Mouse (Mus musculus): Measurements from ENCODE around the gene Ldhc. TPM values are rescaled to one million over a fixed set of nuclear protein-coding genes. Genes with fewer than 3 reads are reported as not detected.

Ldhc gene
- total and polyA plus RNA-seq, 3 experiments, result not detected

- dilution Hi-C loops (cut with MboI; ENCODE audit: extremely low pct_ligation_motif_present, extremely low pct_unique_long_range_greater_than_20kb, low sequenced_read_pairs) (no loop called here), in situ Hi-C loops (cut with MboI; ENCODE audit: low pct_ligation_motif_present, low pct_unique_long_range_greater_than_20kb, low sequenced_read_pairs) (no loop called here)
- no peaks in the 10 kb centered on the region for H3K9me3 ChIP-seq (replicated peaks; ENCODE audit: low read length)
- H3K4me3 ChIP-seq (replicated peaks in 1 of 3; ENCODE audit: low read depth in 2 of 3, low read length in 2 of 3, poor library complexity in 1 of 3), result no peak overlapping the region
- peaks cover 5 to 32% of the 10 kb centered on the region in 2 experiments; a peak in 3 of 4 replicates for H3K4me1 ChIP-seq (ENCODE audit: control insufficient read depth in 1 of 2, insufficient read depth in 2 of 2)
- DNase-seq (ENCODE audit: extremely low read depth), result no peak
- H3K9ac ChIP-seq (ENCODE audit: insufficient read depth, low read depth), result no peak overlapping the region
- H3K27me3 ChIP-seq (replicated peaks), result no peaks in the 10 kb centered on the region
- TF ChIP-seq CHD1 (IDR thresholded peaks at IDR 0.05; ENCODE audit: low read depth, low read length) (no peak), CTCF (conservative IDR thresholded peaks at IDR 0.05 in 1 of 2, IDR thresholded peaks at IDR 0.05 in 1 of 2; ENCODE audit: low read depth in 2 of 2, low read length in 2 of 2) (no peak), JUND (conservative IDR thresholded peaks at IDR 0.05; ENCODE audit: low read depth, low read length) (no peak), MAZ (IDR thresholded peaks at IDR 0.05; ENCODE audit: low read depth, low read length) (no peak)
- no peaks in the 10 kb centered on the region for H3K36me3 ChIP-seq (replicated peaks in 1 of 2; ENCODE audit: control insufficient read depth in 1 of 2, insufficient read depth in 1 of 2, low read length in 1 of 2)
- no peak overlapping the region for H3K4me2 ChIP-seq (ENCODE audit: insufficient read depth, low read depth, poor library complexity, severe bottlenecking)
- H3K79me2 ChIP-seq (replicated peaks; ENCODE audit: control insufficient read depth, extremely low read depth, insufficient read depth, poor library complexity, severe bottlenecking), result no peaks in the 10 kb centered on the region
- no peak overlapping the region for H3K27ac ChIP-seq (ENCODE audit: insufficient read depth, low read depth)
Measured at GRCm38 (mm10) chr7:46837073-46837472, 23.9 kb upstream of the Ldhc start.

- peaks cover 5 to 32% of the 10 kb centered on the region in 2 experiments; a peak in 3 of 4 replicates for H3K4me1 ChIP-seq (ENCODE audit: control insufficient read depth in 1 of 2, insufficient read depth in 2 of 2)
- DNase-seq (ENCODE audit: extremely low read depth), result no peak
- H3K27ac ChIP-seq (ENCODE audit: insufficient read depth, low read depth), result no peak overlapping the region
- dilution Hi-C loops (cut with MboI; ENCODE audit: extremely low pct_ligation_motif_present, extremely low pct_unique_long_range_greater_than_20kb, low sequenced_read_pairs) (no loop called here), in situ Hi-C loops (cut with MboI; ENCODE audit: low pct_ligation_motif_present, low pct_unique_long_range_greater_than_20kb, low sequenced_read_pairs) (no loop called here)
- H3K4me2 ChIP-seq (ENCODE audit: insufficient read depth, low read depth, poor library complexity, severe bottlenecking), result no peak overlapping the region
- no peaks in the 10 kb centered on the region for H3K79me2 ChIP-seq (replicated peaks; ENCODE audit: control insufficient read depth, extremely low read depth, insufficient read depth, poor library complexity, severe bottlenecking)
- no peaks in the 10 kb centered on the region for H3K36me3 ChIP-seq (replicated peaks in 1 of 2; ENCODE audit: control insufficient read depth in 1 of 2, insufficient read depth in 1 of 2, low read length in 1 of 2)
- no peak for TF ChIP-seq ZMIZ1 (IDR thresholded peaks at IDR 0.05; ENCODE audit: low read depth, low read length)
- TF ChIP-seq RCOR1 (conservative IDR thresholded peaks at IDR 0.05; ENCODE audit: low read depth, low read length), result no peak
- no peak overlapping the region for H3K4me3 ChIP-seq (replicated peaks in 1 of 3; ENCODE audit: low read depth in 2 of 3, low read length in 2 of 3, poor library complexity in 1 of 3)
- no peak overlapping the region for H3K9ac ChIP-seq (ENCODE audit: insufficient read depth, low read depth)
- H3K27me3 ChIP-seq (replicated peaks), result no peaks in the 10 kb centered on the region
- H3K9me3 ChIP-seq (replicated peaks; ENCODE audit: low read length), result no peaks in the 10 kb centered on the region
Measured at GRCm38 (mm10) chr7:46838104-46838671, 22.8 kb upstream of the Ldhc start.

DNA sequence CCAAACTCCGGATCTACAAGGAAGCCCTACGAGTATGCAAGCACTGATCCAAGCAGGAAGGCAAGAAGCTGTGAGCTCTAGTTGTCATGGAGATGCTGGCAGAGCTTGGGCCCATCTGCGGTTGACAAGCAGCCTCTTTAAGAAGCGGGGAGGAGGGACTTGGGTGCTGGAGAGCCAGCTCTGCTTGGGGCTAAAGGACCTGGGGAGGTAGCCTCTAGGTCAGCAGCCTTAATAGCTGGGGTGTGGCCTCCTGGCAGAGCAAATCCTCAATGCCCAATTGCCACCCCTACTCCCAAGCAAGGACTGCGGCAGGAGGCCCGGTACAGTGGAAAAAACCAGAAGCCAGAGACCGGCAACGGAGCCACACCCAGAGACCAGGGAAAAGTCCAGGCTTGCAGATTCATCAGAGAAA is 22.1 kb upstream of the Ldhc start:
- no peaks in the 10 kb centered on the region for H3K79me2 ChIP-seq (replicated peaks; ENCODE audit: control insufficient read depth, extremely low read depth, insufficient read depth, poor library complexity, severe bottlenecking)
- DNase-seq (ENCODE audit: extremely low read depth), result peak; percentile 46
- H3K4me1 ChIP-seq (ENCODE audit: control insufficient read depth in 1 of 2, insufficient read depth in 2 of 2), result peaks cover 5 to 30% of the 10 kb centered on the region in 2 experiments; a peak in 3 of 4 replicates
- H3K9ac ChIP-seq (ENCODE audit: insufficient read depth, low read depth), result no peak overlapping the region
- in situ Hi-C loops (cut with MboI; ENCODE audit: low pct_ligation_motif_present, low pct_unique_long_range_greater_than_20kb, low sequenced_read_pairs) (no loop called here), dilution Hi-C loops (cut with MboI; ENCODE audit: extremely low pct_ligation_motif_present, extremely low pct_unique_long_range_greater_than_20kb, low sequenced_read_pairs) (no loop called here)
- no peak overlapping the region for H3K4me3 ChIP-seq (replicated peaks in 1 of 3; ENCODE audit: low read depth in 2 of 3, low read length in 2 of 3, poor library complexity in 1 of 3)
- no peak overlapping the region for H3K27ac ChIP-seq (ENCODE audit: insufficient read depth, low read depth)
- peaks cover 0 to 4% of the 10 kb centered on the region in 2 experiments for H3K36me3 ChIP-seq (replicated peaks in 1 of 2; ENCODE audit: control insufficient read depth in 1 of 2, insufficient read depth in 1 of 2, low read length in 1 of 2)
- H3K4me2 ChIP-seq (ENCODE audit: insufficient read depth, low read depth, poor library complexity, severe bottlenecking), result peak overlapping the region; percentile 54
- TF ChIP-seq TBP (conservative IDR thresholded peaks at IDR 0.05; ENCODE audit: low read depth, low read length) (no peak), POLR2A (IDR thresholded peaks at IDR 0.05; ENCODE audit: low read depth, low read length) (0 out of 2 replicates have a peak, but pooled peaks have one; percentile 17)
- no peaks in the 10 kb centered on the region for H3K27me3 ChIP-seq (replicated peaks)
- no peaks in the 10 kb centered on the region for H3K9me3 ChIP-seq (replicated peaks; ENCODE audit: low read length)

Data from CH12.LX (cell line).